Comparison of ENCODE assay signal across 8 mouse cellular contexts in genomic region chr7:112298032-112298431, GRCm38 (mm10).
DNase-seq lines count a peak whose midpoint lies in the region.

No protein-coding gene starts in this region.

- H3K27ac ChIP-seq in heart, embryonic 10.5 days = peak overlapping the region; percentile 88
- no peak overlapping the region for H3K27ac ChIP-seq in hindbrain, embryonic 10.5 days

- no peaks in the 10 kb centered on the region for H3K27me3 ChIP-seq in heart, embryonic 10.5 days (ENCODE audit: insufficient read depth, poor library complexity, severe bottlenecking)
- H3K27me3 ChIP-seq in hindbrain, embryonic 10.5 days (ENCODE audit: insufficient read depth, poor library complexity, severe bottlenecking) = no peaks in the 10 kb centered on the region

- peak; percentile 41 to 81 for DNase-seq in frontal cortex, adult 2 months (ENCODE audit: extremely low spot score in 1 of 2, low spot score in 1 of 2)
- no peak for DNase-seq in frontal cortex, postnatal 14 days (ENCODE audit: low spot score in 2 of 2)
- peak; percentile 69 for DNase-seq in NIH3T3 (ENCODE audit: low read depth)
- DNase-seq in heart, embryonic 10.5 days (ENCODE audit: low spot score) = peak; percentile 93
- DNase-seq in layer of hippocampus, postnatal 14 days (ENCODE audit: low spot score in 2 of 2) = peak; percentile 63 to 72
- peak; percentile 63 for DNase-seq in right cerebral cortex, postnatal 14 days
- no peak for DNase-seq in hindbrain, embryonic 10.5 days (ENCODE audit: low spot score)
- DNase-seq in adipocyte (ENCODE audit: low spot score) = no peak

- 27% methylated on average over 9 of the region's 9 CpGs for WGBS in heart, embryonic 10.5 days
- WGBS in hindbrain, embryonic 10.5 days = 91% methylated on average over 9 of the region's 9 CpGs

- peaks cover 27% of the 10 kb centered on the region; the same call in 1 of the 2 replicates for H3K36me3 ChIP-seq in heart, embryonic 10.5 days
- no peaks in the 10 kb centered on the region for H3K36me3 ChIP-seq in hindbrain, embryonic 10.5 days

- no peak overlapping the region for H3K4me3 ChIP-seq in heart, embryonic 10.5 days
- H3K4me3 ChIP-seq in hindbrain, embryonic 10.5 days = no peak overlapping the region

- no peaks in the 10 kb centered on the region for H3K9me3 ChIP-seq in heart, embryonic 10.5 days
- H3K9me3 ChIP-seq in hindbrain, embryonic 10.5 days = no peaks in the 10 kb centered on the region

- H3K4me1 ChIP-seq in heart, embryonic 10.5 days = peaks cover 74% of the 10 kb centered on the region
- peaks cover 29% of the 10 kb centered on the region for H3K4me1 ChIP-seq in hindbrain, embryonic 10.5 days (replicated peaks)

Comparison
In these comparisons a context has a peak if more than half of its experiments do, and no peak if none do; other contexts are left out.
1. DNase-seq: peak in frontal cortex, adult 2 months (2 of 2), NIH3T3 (single experiment), heart, embryonic 10.5 days (single experiment), layer of hippocampus, postnatal 14 days (2 of 2) and right cerebral cortex, postnatal 14 days (single experiment); none in frontal cortex, postnatal 14 days (0 of 2), hindbrain, embryonic 10.5 days (single experiment) and adipocyte (single experiment).